Comparison of ENCODE assay signal across 25 mouse cellular contexts in the genomic region with DNA sequence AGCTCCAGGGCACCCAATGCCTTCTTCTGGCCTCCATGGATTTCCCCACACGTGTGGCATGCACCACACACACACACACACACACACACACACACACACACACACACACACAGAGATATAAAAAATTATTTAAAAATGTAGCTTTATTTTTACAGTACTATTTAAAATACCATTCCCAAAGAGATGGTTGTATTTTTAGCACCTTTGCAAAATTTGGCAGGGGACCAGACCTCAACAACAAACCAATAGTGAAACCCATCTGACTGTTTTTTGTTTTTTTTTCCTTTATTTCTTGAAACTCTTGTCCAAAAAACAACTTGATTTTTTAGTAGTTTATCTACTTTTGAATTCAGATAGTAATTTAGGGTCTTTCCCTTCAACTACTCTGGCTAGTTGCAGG. TPM values are rescaled to one million over a fixed set of nuclear protein-coding genes. Genes with fewer than 3 reads are reported as not detected.
DNase-seq lines count a peak whose midpoint lies in the region; ATAC-seq and TF ChIP-seq lines count a peak whose summit lies in the region.
"Had no signal": no experiment of that assay in that cellular context is flagged by ENCODE, and none has a peak within 500 bp of the region (broad histone marks: within the 10 kb centered on the region; RNA-seq: fewer than 3 reads in every experiment).

No protein-coding gene starts in this region.

- H3K9me3 ChIP-seq in forebrain, postnatal 0 days (ENCODE audit: low read length), result no peaks in the 10 kb centered on the region
- H3K9me3 ChIP-seq in forebrain, embryonic 11.5 days (ENCODE audit: control insufficient read depth, low read length), result no peaks in the 10 kb centered on the region
- no peaks in the 10 kb centered on the region for H3K9me3 ChIP-seq in midbrain, embryonic 11.5 days (ENCODE audit: control insufficient read depth, low read length)
- no peaks in the 10 kb centered on the region for H3K9me3 ChIP-seq in midbrain, embryonic 15.5 days
- H3K9me3 ChIP-seq: embryonic facial prominence, embryonic 10.5 days; embryonic facial prominence, embryonic 12.5 days; forebrain, embryonic 12.5 days; G1E had no signal

- no peaks in the 10 kb centered on the region for H3K27me3 ChIP-seq in forebrain, postnatal 0 days (ENCODE audit: insufficient read depth, low read length)
- H3K27me3 ChIP-seq in forebrain, embryonic 11.5 days (ENCODE audit: control insufficient read depth, insufficient read depth, low read length), result no peaks in the 10 kb centered on the region
- no peaks in the 10 kb centered on the region for H3K27me3 ChIP-seq in midbrain, embryonic 11.5 days (ENCODE audit: control insufficient read depth, insufficient read depth, low read length)
- no peaks in the 10 kb centered on the region for H3K27me3 ChIP-seq in midbrain, embryonic 15.5 days (replicated peaks)
- H3K27me3 ChIP-seq: CH12.LX; embryonic facial prominence, embryonic 12.5 days; forebrain, embryonic 12.5 days; Patski had no signal

- no peaks in the 10 kb centered on the region for H3K4me1 ChIP-seq in forebrain, postnatal 0 days (ENCODE audit: insufficient read depth)
- H3K4me1 ChIP-seq in forebrain, embryonic 11.5 days (replicated peaks; ENCODE audit: control insufficient read depth, insufficient read depth, low read length), result no peaks in the 10 kb centered on the region
- no peaks in the 10 kb centered on the region for H3K4me1 ChIP-seq in midbrain, embryonic 11.5 days (ENCODE audit: control insufficient read depth, insufficient read depth, low read length)
- H3K4me1 ChIP-seq in midbrain, embryonic 15.5 days, result no peaks in the 10 kb centered on the region
- H3K4me1 ChIP-seq: embryonic facial prominence, embryonic 10.5 days; embryonic facial prominence, embryonic 12.5 days; forebrain, embryonic 12.5 days had no signal

- no peak for TF ChIP-seq CTCF in forebrain, postnatal 0 days (IDR thresholded peaks at IDR 0.05; ENCODE audit: low read depth)

- H3K4me2 ChIP-seq in forebrain, postnatal 0 days (ENCODE audit: low read depth), result no peak overlapping the region
- no peak overlapping the region for H3K4me2 ChIP-seq in forebrain, embryonic 11.5 days (ENCODE audit: low read depth, low read length, severe bottlenecking)
- no peak overlapping the region for H3K4me2 ChIP-seq in midbrain, embryonic 11.5 days
- H3K4me2 ChIP-seq in midbrain, embryonic 15.5 days, result no peak overlapping the region
- H3K4me2 ChIP-seq: embryonic facial prominence, embryonic 12.5 days; forebrain, embryonic 12.5 days had no signal

- H3K27ac ChIP-seq in forebrain, postnatal 0 days (ENCODE audit: low read depth, low read length), result no peak overlapping the region
- no peak overlapping the region for H3K27ac ChIP-seq in forebrain, embryonic 11.5 days (ENCODE audit: low read depth, low read length)
- H3K27ac ChIP-seq in midbrain, embryonic 11.5 days (ENCODE audit: low read depth, low read length), result no peak overlapping the region
- H3K27ac ChIP-seq in midbrain, embryonic 15.5 days, result no peak overlapping the region
- H3K27ac ChIP-seq: embryonic facial prominence, embryonic 10.5 days; embryonic facial prominence, embryonic 12.5 days; forebrain, embryonic 12.5 days had no signal

- 73% methylated on average over 1 of the region's 1 CpGs for WGBS in forebrain, postnatal 0 days
- WGBS in forebrain, embryonic 11.5 days, result 92% methylated on average over 1 of the region's 1 CpGs
- 88% methylated on average over 1 of the region's 1 CpGs for WGBS in midbrain, embryonic 11.5 days
- WGBS in midbrain, embryonic 15.5 days, result 92% methylated on average over 1 of the region's 1 CpGs

- peak; percentile 26 for DNase-seq in forebrain, postnatal 0 days
- no peak for DNase-seq in forebrain, embryonic 11.5 days (ENCODE audit: low spot score)
- DNase-seq in midbrain, embryonic 11.5 days (ENCODE audit: low spot score, missing footprints), result peak; percentile 8
- DNase-seq in right cerebral cortex, postnatal 14 days, result peak; percentile 20
- DNase-seq in right cerebral cortex, postnatal 25 days, result no peak
- DNase-seq: adrenal gland, adult 8-10 months; adrenal gland, postnatal 14 days; adrenal gland, postnatal 36 days; B cell, adult 2 months; cerebellum, adult 11-12 months; cerebellum, adult 2 months; cerebellum, adult 9-10 months; cerebellum, postnatal 10 days; cerebellum, postnatal 25 days had no signal

- no peak overlapping the region for H3K9ac ChIP-seq in forebrain, postnatal 0 days
- H3K9ac ChIP-seq in forebrain, embryonic 11.5 days (ENCODE audit: low read length), result no peak overlapping the region
- no peak overlapping the region for H3K9ac ChIP-seq in midbrain, embryonic 11.5 days (ENCODE audit: low read length)
- H3K9ac ChIP-seq in midbrain, embryonic 15.5 days, result no peak overlapping the region
- H3K9ac ChIP-seq: embryonic facial prominence, embryonic 12.5 days; forebrain, embryonic 12.5 days had no signal

- H3K4me3 ChIP-seq in forebrain, postnatal 0 days (ENCODE audit: low read depth, low read length), result no peak overlapping the region
- H3K4me3 ChIP-seq in forebrain, embryonic 11.5 days (ENCODE audit: low read depth, low read length), result no peak overlapping the region
- no peak overlapping the region for H3K4me3 ChIP-seq in midbrain, embryonic 11.5 days (ENCODE audit: low read depth, low read length)
- H3K4me3 ChIP-seq in midbrain, embryonic 15.5 days, result no peak overlapping the region
- H3K4me3 ChIP-seq: embryonic facial prominence, embryonic 10.5 days; embryonic facial prominence, embryonic 12.5 days; forebrain, embryonic 12.5 days had no signal

- H3K36me3 ChIP-seq in forebrain, postnatal 0 days (ENCODE audit: insufficient read depth), result peaks cover 16% of the 10 kb centered on the region
- no peaks in the 10 kb centered on the region for H3K36me3 ChIP-seq in forebrain, embryonic 11.5 days (ENCODE audit: control insufficient read depth, insufficient read depth, low read length)
- no peaks in the 10 kb centered on the region; the same call in 1 of the 2 replicates for H3K36me3 ChIP-seq in midbrain, embryonic 11.5 days (ENCODE audit: control insufficient read depth, insufficient read depth, low read length)
- H3K36me3 ChIP-seq in midbrain, embryonic 15.5 days (replicated peaks), result peaks cover 9% of the 10 kb centered on the region; the same call in 1 of the 2 replicates

- no peak for ATAC-seq in forebrain, postnatal 0 days
- ATAC-seq in forebrain, embryonic 11.5 days (replicated peaks; ENCODE audit: low FRiP score), result no peak
- no peak for ATAC-seq in midbrain, embryonic 11.5 days (ENCODE audit: low FRiP score)
- no peak for ATAC-seq in midbrain, embryonic 15.5 days (replicated peaks)
- ATAC-seq: activated CD4-positive, CD25-positive, alpha-beta regulatory T cell, adult 4 months; CD4-positive, CD25-positive, alpha-beta regulatory T cell, adult 4 months; forebrain, embryonic 14.5 days; forebrain, embryonic 16.5 days; Patski had no signal

RNA-seq across cellular contexts. Expression of gene Mon2, which starts 32.2 kb away (rescaled TPM):
- 41.3 and 58.7 TPM in 2 replicates for total RNA-seq in forebrain, postnatal 0 days (2014; rRNA removed)
- polyA plus RNA-seq in forebrain, postnatal 0 days (2015; fragmentation: Nextera tagmentation; extraction: Ambion mirVana), result 12.4 and 15.1 TPM in 2 replicates
- polyA plus RNA-seq in forebrain, embryonic 11.5 days (2014; fragmentation: Nextera tagmentation; extraction: Ambion mirVana), result 28.6 and 35.1 TPM in 2 replicates
- 24.9 and 25.7 TPM in 2 replicates for polyA plus RNA-seq in midbrain, embryonic 11.5 days (2014; fragmentation: Nextera tagmentation; extraction: Ambion mirVana)
- polyA plus RNA-seq in midbrain, embryonic 15.5 days (2015; fragmentation: Nextera tagmentation; extraction: Ambion mirVana), result 26.9 and 27.3 TPM in 2 replicates

Comparison
In these comparisons a context has a peak if more than half of its experiments do, and no peak if none do; other contexts are left out.
1. DNase-seq: peak in forebrain, postnatal 0 days (single experiment), midbrain, embryonic 11.5 days (single experiment) and right cerebral cortex, postnatal 14 days (single experiment); none in forebrain, embryonic 11.5 days (single experiment) and right cerebral cortex, postnatal 25 days (single experiment).